Mouse (Mus musculus): ENCODE measurements around the gene 1500011B03Rik.

GRCm38 (mm10) chr5:114807063-114807462 lies 16.2 kb downstream of the 1500011B03Rik start:
- no peak for TF ChIP-seq POLR2A (IDR thresholded peaks at IDR 0.05; ENCODE audit: extremely low read depth, insufficient read depth, low read length)
- TF ChIP-seq CTCF (IDR thresholded peaks at IDR 0.05; ENCODE audit: extremely low read depth, insufficient read depth, low read length) = no peak

Measured in cortical plate, adult 2 months (tissue).